Mouse (Mus musculus) T-helper 2 cell (primary cell): ENCODE measurements around the gene Mlf2.

Source experiments
- in situ Hi-C: fragments of 300-600 bp; cut with MboI, MseI; formaldehyde crosslinking; loops from one replicate; pipeline ENCODE4 v1.15.1; 2025; ENCODE audit warnings: high pct_unique_total_duplicates

The Mlf2 gene

GRCm38 (mm10) chr6:124911533-124912218, 19.5 kb upstream of the Mlf2 start, which contains the start of gene Lag3:
Gene Lag3, minus strand, starts transcription at chr6:124911705.
- in situ Hi-C loops = loop anchor here (10.0 kb wide), 1 partner anchor 573 kb away; no protein-coding TSS in a partner anchor

- in situ Hi-C loops = loop anchor here (10.0 kb wide), 1 partner anchor 572 kb away; no protein-coding TSS in a partner anchor
Measured at GRCm38 (mm10) chr6:124913214-124913613, 18.0 kb upstream of the Mlf2 start.

GRCm38 (mm10) chr6:124913721-124914285, 17.4 kb upstream of the Mlf2 start:
- in situ Hi-C loops = loop anchor here (10.0 kb wide), 1 partner anchor 571 kb away; no protein-coding TSS in a partner anchor

GRCm38 (mm10) chr6:124914511-124914910, 16.7 kb upstream of the Mlf2 start:
- in situ Hi-C loops = loop anchor here (10.0 kb wide), 1 partner anchor 570 kb away; no protein-coding TSS in a partner anchor

GRCm38 (mm10) chr6:124915160-124915941, 15.8 kb upstream of the Mlf2 start:
- in situ Hi-C loops = loop anchor here (10.0 kb wide), 1 partner anchor 569 kb away; no protein-coding TSS in a partner anchor

GRCm38 (mm10) chr6:124915942-124916694, 15.1 kb upstream of the Mlf2 start:
- in situ Hi-C loops = loop anchor here (10.0 kb wide), 1 partner anchor 569 kb away; no protein-coding TSS in a partner anchor

- in situ Hi-C loops = loop anchor here (10.0 kb wide), 1 partner anchor 568 kb away; no protein-coding TSS in a partner anchor
Measured at GRCm38 (mm10) chr6:124916695-124917517, 14.3 kb upstream of the Mlf2 start.

- in situ Hi-C loops = loop anchor here (10.0 kb wide), 1 partner anchor 567 kb away; no protein-coding TSS in a partner anchor
Measured at GRCm38 (mm10) chr6:124917518-124918330, 13.5 kb upstream of the Mlf2 start.

GRCm38 (mm10) chr6:124918331-124918690, 12.9 kb upstream of the Mlf2 start:
- in situ Hi-C loops = loop anchor here (10.0 kb wide), 1 partner anchor 566 kb away; no protein-coding TSS in a partner anchor

GRCm38 (mm10) chr6:124918890-124919627, 12.1 kb upstream of the Mlf2 start:
- in situ Hi-C loops = loop anchor here (10.0 kb wide), 1 partner anchor 566 kb away; no protein-coding TSS in a partner anchor

GRCm38 (mm10) chr6:124919695-124920317, 11.4 kb upstream of the Mlf2 start, which contains the start of gene Ptms:
Gene Ptms, minus strand, starts transcription at chr6:124920103.
- in situ Hi-C loops = loop anchor here (10.0 kb wide), 1 partner anchor 565 kb away; no protein-coding TSS in a partner anchor

- in situ Hi-C loops = no loop called here
Measured at GRCm38 (mm10) chr6:124920318-124921085, 10.7 kb upstream of the Mlf2 start.

GRCm38 (mm10) chr6:124921539-124921938, 9.6 kb upstream of the Mlf2 start:
- in situ Hi-C loops = no loop called here

GRCm38 (mm10) chr6:124925173-124925793, 5.9 kb upstream of the Mlf2 start:
- in situ Hi-C loops = loop anchor here (5.0 kb wide), 1 partner anchor 48 kb away; no protein-coding TSS in a partner anchor

GRCm38 (mm10) chr6:124925941-124926340, 5.2 kb upstream of the Mlf2 start:
- in situ Hi-C loops = loop anchor here (5.0 kb wide), 1 partner anchor 49 kb away; no protein-coding TSS in a partner anchor

- in situ Hi-C loops = loop anchor here (5.0 kb wide), 1 partner anchor 73 kb away; the partner anchor contains the start of gene P3h3
Measured at GRCm38 (mm10) chr6:124930231-124930630, 955 bp upstream of the Mlf2 start.
